Mouse (Mus musculus): ENCODE measurements around the gene Gm20388.

- no peak for TF ChIP-seq POLR2A (IDR thresholded peaks at IDR 0.05; ENCODE audit: borderline replicate concordance, extremely low read depth, insufficient read depth, insufficient read length, poor library complexity, severe bottlenecking)
- TF ChIP-seq CTCF (IDR thresholded peaks at IDR 0.05; ENCODE audit: borderline replicate concordance, extremely low read depth, insufficient read depth, insufficient read length) = no peak
Observed at GRCm38 (mm10) chr8:121074108-121074847, 1163.6 kb downstream of the Gm20388 start.

All from brain, embryonic 14.5 days (tissue).